Mouse (Mus musculus) lung, adult 2 months (tissue): ENCODE measurements around the gene Zdhhc9. TPM values are rescaled to one million over a fixed set of nuclear protein-coding genes. Genes with fewer than 3 reads are reported as not detected.
"Not testable (repeated sequence)": the region's sequence is repeated elsewhere in the genome, so short reads cannot be mapped to it uniquely, and the experiment has no call there.

Experiments used
- DNase-seq: peaks from one replicate; pipeline ENCODE4 v3.0.0; 2022
- H3K4me1 ChIP-seq: fragments of 200-500 bp; 2 replicates; pipeline ENCODE4 v1.6.1; 2011; ENCODE audit warnings: low read length; ENCODE audit not compliant: control insufficient read depth, insufficient read depth
- H3K4me3 ChIP-seq: fragments of 200-500 bp; replicated peaks from 2 replicates; pipeline ENCODE3; 2011; ENCODE audit warnings: low read depth, mild to moderate bottlenecking, control low read depth, low read length; ENCODE audit errors: extremely low read depth
- CTCF ChIP-seq: fragments of 200-500 bp; IDR thresholded peaks from 2 replicates; pipeline ENCODE4 v1.5.1; 2011; ENCODE audit warnings: mild to moderate bottlenecking, low read length, control low read depth; ENCODE audit not compliant: insufficient read depth
- POLR2A ChIP-seq: fragments of 200-500 bp; IDR thresholded peaks from 2 replicates; pipeline ENCODE4 v1.6.1; 2011; ENCODE audit warnings: low read depth, mild to moderate bottlenecking, control low read depth, low read length, borderline replicate concordance; ENCODE audit errors: extremely low read depth
- WGBS: fragments of 180-500 bp; shearing (Covaris S2); methylation state at CpG from one replicate; pipeline ENCODE4 v1.1.7; 2018; 5-methylcytosine and 5-hydroxymethylcytosine counted together
- polyA plus RNA-seq: library from polyadenylated mRNA; depleted of rRNA; stranded (reverse); fragments of >200 nt; gene quantifications from 2 replicates; pipeline ENCODE4 v1.2.3, GENCODE M21; 2012; rRNA removed

Zdhhc9 gene
- 21.6 and 31.0 TPM in 2 replicates for polyA plus RNA-seq

- peak within 1 kb of the TSS; percentile 93 for H3K4me3 ChIP-seq
- H3K4me1 ChIP-seq: no peaks in the 10 kb centered on the region
These were observed at the start of gene Zdhhc9 for GRCm38 (mm10) chrX:48208519-48209185. Zdhhc9 (minus strand) TSS chrX:48208878.

GRCm38 (mm10) chrX:48257011-48257410 lies 48.3 kb upstream of the Zdhhc9 start:
- TF ChIP-seq POLR2A (no peak), CTCF (no peak)
- Histone ChIP-seq H3K4me3 (peak overlapping the region; percentile 75), H3K4me1 (0 out of 2 replicates have a peak, but pooled peaks cover 2% of the 10 kb centered on the region)
- 19% methylated on average over 16 of the region's 16 CpGs for WGBS
- DNase-seq: no peak

More at GRCm38 (mm10) chrX:48208519-48209185, at the start of gene Zdhhc9:
- peak; percentile 84 for DNase-seq
- WGBS: 21% methylated on average over 34 of the region's 34 CpGs
- TF ChIP-seq CTCF (no peak), POLR2A (peak; percentile 46; the same call in 1 of the 2 replicates)

DNA sequence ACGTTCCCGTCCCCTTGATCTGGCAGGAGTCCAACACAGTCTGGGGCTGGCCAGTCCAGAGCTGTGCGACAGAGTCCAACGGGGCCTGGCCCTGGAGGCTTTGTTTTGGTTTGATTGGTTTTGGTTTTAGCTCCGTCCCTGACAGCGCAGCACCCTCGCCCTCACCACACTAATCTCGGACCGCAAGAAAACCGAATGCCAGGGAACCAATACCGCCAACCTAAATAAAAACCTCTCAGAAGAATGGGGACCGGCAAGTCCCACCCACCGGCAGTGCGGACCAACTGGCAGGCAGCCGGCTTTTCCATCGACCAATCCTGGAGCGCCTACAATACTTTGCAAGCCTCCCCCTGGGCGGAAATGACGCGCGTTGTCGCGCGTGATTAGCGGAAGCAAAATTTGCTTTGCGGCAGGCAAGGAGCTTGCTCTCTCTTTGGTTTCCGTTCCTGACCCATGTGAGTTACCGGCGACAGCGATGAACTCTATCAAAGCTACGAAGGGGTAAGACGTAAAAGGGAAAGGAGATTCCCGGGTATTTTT lies 47.9 kb upstream of the Zdhhc9 start, which contains the start of gene Utp14a:
Utp14a (plus strand) TSS at position 395 of the 540 bp plus-strand sequence.
- Histone ChIP-seq H3K4me3 (peak within 1 kb of the TSS; percentile 75), H3K4me1 (0 out of 2 replicates have a peak, but pooled peaks cover 2% of the 10 kb centered on the region)
- WGBS: 16% methylated on average over 33 of the region's 33 CpGs
- DNase-seq: peak; percentile 87
- TF ChIP-seq POLR2A (no peak; the same call in 1 of the 2 replicates), CTCF (no peak)

- 29% methylated on average over 18 of the region's 18 CpGs for WGBS
- DNase-seq: no peak
- no peak for TF ChIP-seq POLR2A
- TF ChIP-seq CTCF: no peak
- Histone ChIP-seq H3K4me1 (0 out of 2 replicates have a peak, but pooled peaks cover 2% of the 10 kb centered on the region), H3K4me3 (peak overlapping the region; percentile 60)
These were observed 47.3 kb upstream of the Zdhhc9 start for GRCm38 (mm10) chrX:48255830-48256428.

DNA sequence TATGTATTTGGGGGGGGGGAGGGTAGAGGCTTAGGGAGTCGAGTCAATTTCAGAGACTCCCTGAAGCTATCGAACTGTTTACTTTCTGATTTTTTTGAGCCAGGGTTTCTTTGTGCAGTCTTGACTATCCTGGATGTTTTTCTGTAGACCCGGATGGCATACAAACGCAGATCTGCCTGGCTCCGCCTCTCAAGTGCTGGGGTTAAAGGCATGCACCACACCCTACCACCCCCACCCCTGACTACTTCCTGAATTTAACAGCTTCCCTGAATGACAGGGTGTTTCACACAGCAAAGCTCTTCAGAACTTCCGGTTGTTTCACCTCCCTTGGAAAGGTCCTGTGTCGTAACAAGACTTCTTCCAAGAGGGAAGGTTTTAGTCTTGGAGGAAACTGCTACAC lies 25.7 kb upstream of the Zdhhc9 start:
- WGBS: 42% methylated on average over 7 of the region's 7 CpGs
- Histone ChIP-seq H3K4me1 (no peaks in the 10 kb centered on the region; the same call in 1 of the 2 replicates), H3K4me3 (no peak overlapping the region)
- peak; percentile 7 for DNase-seq
- TF ChIP-seq POLR2A (no peak), CTCF (no peak)

- 78% methylated on average over 7 of the region's 7 CpGs for WGBS
- DNase-seq: no peak
- H3K4me3 ChIP-seq: no peak overlapping the region
- no peaks in the 10 kb centered on the region for H3K4me1 ChIP-seq
- TF ChIP-seq CTCF (no peak), POLR2A (no peak)
These were observed 17.5 kb upstream of the Zdhhc9 start for GRCm38 (mm10) chrX:48226225-48226624.

DNA sequence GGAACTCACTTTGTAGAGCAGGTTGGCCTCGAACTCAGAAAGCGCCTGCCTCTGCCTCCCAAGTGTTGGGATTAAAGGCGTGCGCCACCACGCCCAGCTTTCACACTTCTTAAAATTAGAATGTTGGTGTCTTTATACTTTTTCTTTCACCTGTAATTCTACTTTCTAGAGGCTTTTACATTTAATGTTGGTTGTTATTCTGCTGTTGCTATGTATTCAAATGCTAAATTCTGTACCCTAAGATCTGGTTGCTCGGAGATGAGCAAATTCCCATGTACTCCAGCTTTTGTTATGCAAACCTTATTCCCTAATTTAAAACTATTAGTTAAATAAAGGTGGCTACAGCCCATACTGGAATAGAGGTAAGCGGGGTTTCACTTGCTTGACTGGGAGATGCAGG lies 14.0 kb upstream of the Zdhhc9 start:
- TF ChIP-seq CTCF (no peak), POLR2A (no peak)
- DNase-seq: no peak
- WGBS: 81% methylated on average over 7 of the region's 7 CpGs
- no peak overlapping the region for H3K4me3 ChIP-seq
- H3K4me1 ChIP-seq: no peaks in the 10 kb centered on the region

GRCm38 (mm10) chrX:48219468-48219867 lies 10.8 kb upstream of the Zdhhc9 start:
- H3K4me3 ChIP-seq: no peak overlapping the region
- no peak for TF ChIP-seq CTCF
- no peak for TF ChIP-seq POLR2A
- no peaks in the 10 kb centered on the region for H3K4me1 ChIP-seq
- DNase-seq: no peak
- 71% methylated on average over 5 of the region's 5 CpGs for WGBS

DNA sequence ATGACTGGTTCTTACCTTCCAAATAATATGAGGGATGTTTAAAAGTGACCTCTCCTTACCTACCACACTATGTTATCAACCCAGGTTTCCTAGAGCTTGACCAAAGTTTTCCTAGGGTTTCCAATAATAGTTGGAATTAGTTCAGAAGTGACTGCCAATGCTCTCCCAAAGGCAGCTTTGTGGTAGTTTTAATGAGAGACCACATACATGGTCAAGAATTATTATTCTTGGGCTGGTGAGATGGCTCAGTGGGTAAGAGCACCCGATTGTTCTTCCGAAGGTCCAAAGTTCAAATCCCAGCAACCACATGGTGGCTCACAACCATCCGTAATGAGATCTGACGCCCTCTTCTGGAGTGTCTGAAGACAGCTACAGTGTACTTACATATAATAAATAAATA lies 1.1 kb upstream of the Zdhhc9 start:
- H3K4me3 ChIP-seq, H3K4me1 ChIP-seq, DNase-seq: not testable (repeated sequence)
- 78% methylated on average over 4 of the region's 4 CpGs for WGBS
